Mouse (Mus musculus): ENCODE data around the gene Pml. TPM values are rescaled to one million over a fixed set of nuclear protein-coding genes. Genes with fewer than 3 reads are reported as not detected.

Gene Pml
- polyA plus RNA-seq, 1 experiment from 2014 or later = 4.1 TPM

DNA sequence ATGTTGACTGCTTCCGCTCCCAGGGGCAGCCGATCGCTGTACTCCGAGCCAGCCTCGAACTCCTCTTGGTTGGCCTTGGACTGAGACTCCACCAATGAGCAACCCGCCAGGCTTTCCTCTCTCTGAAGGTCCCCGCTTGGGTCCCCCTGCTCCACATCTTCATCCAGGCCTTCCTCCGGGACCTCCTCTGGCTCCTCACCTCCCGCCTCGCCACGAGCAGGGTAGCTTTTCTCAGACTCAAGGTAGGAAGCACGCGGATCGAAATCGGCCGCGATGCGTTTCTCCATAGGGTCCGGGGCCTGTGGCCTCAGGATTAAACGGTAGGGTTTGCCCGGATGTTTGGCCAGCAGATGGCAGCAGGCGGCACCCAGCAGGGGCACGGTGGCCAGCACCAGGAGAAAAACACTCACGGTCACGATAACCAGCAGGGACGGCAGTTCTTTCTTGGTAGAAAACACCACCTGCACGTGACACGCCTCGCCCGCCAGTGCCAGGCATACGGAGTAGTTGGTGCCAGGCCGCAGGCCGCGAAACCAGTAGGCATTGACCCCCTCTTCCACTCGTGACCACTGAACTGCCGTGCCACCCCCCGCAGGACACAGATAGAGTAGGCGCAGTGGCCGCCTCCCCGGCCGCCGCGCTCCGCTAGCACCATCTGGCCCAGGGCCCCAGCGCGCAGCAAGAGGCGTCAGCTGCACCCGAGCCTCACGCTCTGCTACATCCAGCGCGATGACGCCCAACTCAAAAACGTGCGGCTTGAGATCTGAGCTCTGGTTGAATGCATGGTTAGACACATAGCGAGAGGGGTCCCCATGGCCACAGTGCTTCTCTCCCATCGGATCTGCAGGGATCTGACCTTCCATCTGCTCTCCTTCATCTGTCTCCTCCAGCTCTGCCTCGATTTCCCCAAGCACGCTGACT is 51.5 kb downstream of the Pml start:
- Histone ChIP-seq H3K36me3 (no peaks in the 10 kb centered on the region), H3K9ac (replicated peaks) (peak overlapping the region; percentile 80), H3K9me3 (no peaks in the 10 kb centered on the region), H3K27me3 (peaks cover 93% of the 10 kb centered on the region), H3K4me1 (replicated peaks) (peaks cover 82% of the 10 kb centered on the region), H3K27ac (peak overlapping the region; percentile 93), H3K4me3 (replicated peaks) (peak overlapping the region; percentile 49), H3K4me2 (replicated peaks) (peak overlapping the region; percentile 65)
- WGBS = under 1% methylated on average over 58 of the region's 58 CpGs
- 0 out of 2 replicates have a peak, but pooled peaks have one; percentile 15 for ATAC-seq

DNA sequence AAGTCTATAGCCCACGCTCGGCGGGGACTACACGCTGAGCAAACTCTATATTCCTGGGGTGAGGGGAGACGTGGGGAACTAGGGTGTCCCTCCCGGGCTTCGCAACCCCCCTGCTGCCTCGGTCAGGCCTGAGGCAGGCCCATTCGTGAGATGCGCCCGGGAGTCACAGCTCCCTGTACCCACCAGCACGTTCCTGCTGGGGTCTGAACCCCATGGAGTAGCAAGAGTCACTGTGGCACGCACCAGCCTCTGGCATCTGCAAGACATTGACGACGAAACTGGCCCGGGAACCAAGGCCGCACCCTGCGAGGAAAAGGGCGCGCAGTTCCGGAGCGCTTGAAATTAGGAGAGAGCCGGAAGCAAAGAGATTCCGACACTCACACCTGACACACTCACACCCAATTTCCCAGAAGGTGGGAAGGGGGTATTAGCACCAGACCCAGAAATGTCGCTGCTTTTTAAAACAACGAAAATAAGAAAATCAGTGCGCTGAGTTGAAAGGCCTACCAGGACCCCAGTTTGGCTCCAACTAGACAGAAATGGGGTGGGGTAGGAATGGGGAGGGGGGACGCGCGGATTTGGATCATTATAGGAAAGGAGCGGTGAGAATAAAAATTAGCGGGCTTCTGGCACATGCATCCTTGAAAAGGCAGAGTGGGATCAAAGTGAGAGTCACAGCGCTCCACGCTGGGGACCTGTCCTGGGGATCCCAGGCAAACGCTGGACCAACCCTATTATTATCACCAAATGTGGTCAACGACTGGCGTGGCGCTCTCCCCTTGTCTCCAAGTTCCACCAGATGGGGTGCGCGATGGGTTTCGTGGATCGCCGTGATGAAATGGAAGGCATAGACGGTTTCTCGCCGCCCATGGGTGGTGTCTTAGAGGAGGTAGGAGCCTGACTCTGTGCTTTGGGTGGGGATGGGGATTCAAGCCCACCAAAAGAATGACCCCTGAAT is 52.7 kb downstream of the Pml start:
- WGBS = 2% methylated on average over 46 of the region's 46 CpGs
- H3K9me3 ChIP-seq = no peaks in the 10 kb centered on the region
- peak overlapping the region; percentile 49 for H3K4me3 ChIP-seq (replicated peaks)
- peak overlapping the region; percentile 93 for H3K27ac ChIP-seq
- no peaks in the 10 kb centered on the region for H3K36me3 ChIP-seq
- H3K4me2 ChIP-seq (replicated peaks) = peak overlapping the region; percentile 65
- peaks cover 71% of the 10 kb centered on the region for H3K4me1 ChIP-seq (replicated peaks)
- H3K9ac ChIP-seq (replicated peaks) = peak overlapping the region; percentile 80
- peaks cover 82% of the 10 kb centered on the region for H3K27me3 ChIP-seq
- no peak for ATAC-seq

DNA sequence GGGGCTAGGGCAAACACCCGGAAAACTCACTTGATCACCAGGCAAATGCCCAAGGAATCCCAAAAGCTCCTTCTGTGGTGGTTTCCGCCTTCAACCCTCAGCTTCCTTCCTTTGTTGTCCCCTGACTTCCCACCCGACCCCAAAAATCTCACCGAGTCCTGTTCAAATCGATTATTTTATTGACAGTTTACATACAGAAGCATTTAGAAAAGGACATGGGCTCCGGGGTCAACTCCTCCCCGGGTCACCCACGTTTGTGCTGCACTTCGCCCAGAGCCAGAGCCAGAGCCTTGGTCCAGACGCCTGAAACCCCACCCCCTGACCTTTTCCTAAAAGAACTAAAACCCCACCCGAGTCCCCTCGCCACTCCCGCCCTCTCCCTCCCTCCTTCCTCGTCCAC is 53.4 kb downstream of the Pml start:
- 2% methylated on average over 14 of the region's 14 CpGs for WGBS

DNA sequence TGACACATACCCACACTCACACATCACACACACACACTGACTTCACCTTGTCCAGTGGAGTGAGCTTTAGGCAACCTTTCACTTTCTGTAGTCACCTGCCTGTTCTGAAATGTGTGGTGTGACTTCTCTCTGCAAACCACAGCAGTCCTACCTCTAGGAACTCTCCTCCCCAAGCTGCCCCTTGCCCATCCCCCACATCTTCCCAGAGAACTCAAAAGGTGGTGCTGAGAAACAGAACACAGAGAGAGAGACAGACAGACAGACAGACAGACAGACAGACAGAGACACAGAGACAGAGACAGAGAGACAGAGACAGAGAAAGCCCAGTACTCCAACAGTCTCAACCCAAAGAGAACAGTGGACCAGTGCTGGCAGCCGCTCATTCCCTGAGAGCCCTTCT is 53.9 kb downstream of the Pml start:
- H3K4me2 ChIP-seq (replicated peaks) = peak overlapping the region; percentile 65
- H3K36me3 ChIP-seq = no peaks in the 10 kb centered on the region
- peak overlapping the region; percentile 80 for H3K9ac ChIP-seq (replicated peaks)
- H3K4me3 ChIP-seq (replicated peaks) = peak overlapping the region; percentile 49
- WGBS = 13% methylated on average over 1 of the region's 1 CpGs
- no peaks in the 10 kb centered on the region for H3K9me3 ChIP-seq
- peaks cover 60% of the 10 kb centered on the region for H3K4me1 ChIP-seq (replicated peaks)
- peaks cover 70% of the 10 kb centered on the region for H3K27me3 ChIP-seq
- H3K27ac ChIP-seq = peak overlapping the region; percentile 93
- no peak for ATAC-seq

More for the DNA sequence above, 53.4 kb downstream of the Pml start:
- peaks cover 74% of the 10 kb centered on the region for H3K27me3 ChIP-seq
- H3K9ac ChIP-seq (replicated peaks) = peak overlapping the region; percentile 80
- H3K36me3 ChIP-seq = no peaks in the 10 kb centered on the region
- H3K27ac ChIP-seq = peak overlapping the region; percentile 93
- H3K4me1 ChIP-seq (replicated peaks) = peaks cover 64% of the 10 kb centered on the region
- H3K4me2 ChIP-seq (replicated peaks) = peak overlapping the region; percentile 65
- ATAC-seq = no peak
- peak overlapping the region; percentile 49 for H3K4me3 ChIP-seq (replicated peaks)
- no peaks in the 10 kb centered on the region for H3K9me3 ChIP-seq

DNA sequence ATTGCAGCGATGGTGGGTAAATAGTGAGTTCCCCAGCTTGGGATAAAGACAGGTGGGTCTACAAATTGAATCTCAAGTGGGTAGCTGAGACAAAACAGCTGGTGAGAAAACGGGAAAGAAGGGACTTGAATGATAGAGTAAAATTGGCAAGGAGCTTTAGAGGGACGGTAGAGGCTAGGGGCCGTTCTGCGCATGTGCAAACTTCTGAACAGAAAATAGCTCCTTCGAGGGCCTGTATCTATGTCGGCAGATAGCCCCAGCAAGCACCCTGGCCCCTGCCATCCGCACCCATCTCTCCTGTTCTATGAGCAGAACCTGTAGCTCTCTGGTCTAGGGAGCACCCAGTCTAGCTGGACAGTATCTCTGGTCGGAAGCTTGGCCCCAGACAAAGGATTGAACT is 55.4 kb downstream of the Pml start:
- Histone ChIP-seq H3K4me2 (replicated peaks) (peak overlapping the region; percentile 65), H3K36me3 (no peaks in the 10 kb centered on the region), H3K27me3 (peaks cover 55% of the 10 kb centered on the region), H3K4me3 (replicated peaks) (no peak overlapping the region), H3K9me3 (no peaks in the 10 kb centered on the region), H3K27ac (peak overlapping the region; percentile 93; the same call in 1 of the 2 replicates), H3K4me1 (replicated peaks) (peaks cover 47% of the 10 kb centered on the region), H3K9ac (replicated peaks) (no peak overlapping the region)
- ATAC-seq = no peak
- WGBS = 66% methylated on average over 9 of the region's 9 CpGs

DNA sequence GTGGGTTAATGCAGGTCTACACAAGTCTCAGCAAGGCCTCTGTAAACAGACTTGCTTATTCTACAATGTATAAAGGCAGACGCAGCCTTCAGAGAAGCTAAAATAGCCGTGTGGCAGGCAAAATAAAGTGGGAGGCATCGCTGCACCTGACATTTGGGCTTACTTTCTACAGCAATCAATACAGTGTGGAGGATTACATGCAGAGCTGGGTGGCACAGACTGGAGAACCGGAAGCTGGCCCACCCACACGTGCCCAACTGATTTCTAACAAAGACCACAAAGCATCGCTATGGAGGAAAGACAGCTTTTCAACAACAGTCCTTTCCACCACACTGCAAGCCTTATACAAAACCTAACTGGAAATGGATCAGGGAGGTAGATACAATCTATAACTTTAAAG is 65.1 kb downstream of the Pml start:
- Histone ChIP-seq H3K27me3 (no peaks in the 10 kb centered on the region), H3K4me3 (replicated peaks) (no peak overlapping the region), H3K4me1 (replicated peaks) (0 out of 2 replicates have a peak, but pooled peaks cover 3% of the 10 kb centered on the region), H3K4me2 (replicated peaks) (no peak overlapping the region), H3K27ac (no peak overlapping the region), H3K36me3 (no peaks in the 10 kb centered on the region), H3K9ac (replicated peaks) (no peak overlapping the region), H3K9me3 (no peaks in the 10 kb centered on the region)
- 56% methylated on average over 6 of the region's 6 CpGs for WGBS
- no peak for ATAC-seq

DNA sequence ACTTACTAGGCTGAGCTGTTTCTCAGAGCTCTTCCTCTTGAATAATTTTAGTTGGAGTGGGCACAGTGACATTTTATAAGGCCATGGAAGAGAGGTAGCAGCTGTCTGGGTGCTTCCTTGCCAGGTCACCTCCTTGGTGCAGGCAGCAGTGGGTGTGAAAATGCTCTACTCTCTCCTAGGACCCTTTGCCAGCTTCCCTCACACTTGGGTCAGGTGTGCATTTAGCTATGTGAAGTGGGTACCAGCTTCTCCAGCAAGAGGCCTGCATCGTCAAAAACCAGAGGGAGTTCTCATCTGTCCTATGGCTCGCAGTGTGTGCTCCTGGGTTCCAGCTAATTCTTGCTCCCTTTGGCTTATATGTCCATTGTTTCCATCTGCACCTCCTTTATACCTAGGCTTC is 70.2 kb downstream of the Pml start:
- WGBS = 86% methylated on average over 2 of the region's 2 CpGs
- no peak for ATAC-seq
- Histone ChIP-seq H3K36me3 (no peaks in the 10 kb centered on the region), H3K9me3 (no peaks in the 10 kb centered on the region), H3K27ac (no peak overlapping the region), H3K4me1 (replicated peaks) (peaks cover 9% of the 10 kb centered on the region; the same call in 1 of the 2 replicates), H3K4me2 (replicated peaks) (no peak overlapping the region), H3K9ac (replicated peaks) (no peak overlapping the region), H3K4me3 (replicated peaks) (no peak overlapping the region), H3K27me3 (no peaks in the 10 kb centered on the region)

DNA sequence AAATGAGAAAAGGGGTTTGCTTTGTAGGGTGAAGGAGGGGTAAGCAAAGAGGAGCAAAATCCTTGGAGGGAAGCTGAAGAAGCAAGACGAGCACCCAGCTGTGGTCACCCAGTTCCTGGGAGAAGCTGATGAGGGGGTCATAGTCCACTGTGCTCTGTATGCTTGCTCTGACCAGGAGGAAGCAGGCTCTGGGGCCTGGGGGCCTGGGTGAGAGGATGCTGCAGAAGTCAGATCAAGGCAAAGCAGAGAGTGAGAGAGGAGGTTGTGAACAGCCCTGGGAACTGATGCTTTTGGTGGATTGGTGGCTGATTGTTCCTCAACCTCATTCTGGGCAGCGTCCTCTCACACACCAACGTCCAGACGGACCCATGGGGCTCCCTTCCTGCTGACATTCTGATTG is 72.4 kb downstream of the Pml start:
- H3K36me3 ChIP-seq = no peaks in the 10 kb centered on the region
- ATAC-seq = no peak
- H3K27me3 ChIP-seq = no peaks in the 10 kb centered on the region
- H3K27ac ChIP-seq = no peak overlapping the region
- H3K4me2 ChIP-seq (replicated peaks) = no peak overlapping the region
- H3K9me3 ChIP-seq = no peaks in the 10 kb centered on the region
- peaks cover 9% of the 10 kb centered on the region; the same call in 1 of the 2 replicates for H3K4me1 ChIP-seq (replicated peaks)
- no peak overlapping the region for H3K4me3 ChIP-seq (replicated peaks)
- no peak overlapping the region for H3K9ac ChIP-seq (replicated peaks)
- WGBS = 47% methylated on average over 4 of the region's 4 CpGs

DNA sequence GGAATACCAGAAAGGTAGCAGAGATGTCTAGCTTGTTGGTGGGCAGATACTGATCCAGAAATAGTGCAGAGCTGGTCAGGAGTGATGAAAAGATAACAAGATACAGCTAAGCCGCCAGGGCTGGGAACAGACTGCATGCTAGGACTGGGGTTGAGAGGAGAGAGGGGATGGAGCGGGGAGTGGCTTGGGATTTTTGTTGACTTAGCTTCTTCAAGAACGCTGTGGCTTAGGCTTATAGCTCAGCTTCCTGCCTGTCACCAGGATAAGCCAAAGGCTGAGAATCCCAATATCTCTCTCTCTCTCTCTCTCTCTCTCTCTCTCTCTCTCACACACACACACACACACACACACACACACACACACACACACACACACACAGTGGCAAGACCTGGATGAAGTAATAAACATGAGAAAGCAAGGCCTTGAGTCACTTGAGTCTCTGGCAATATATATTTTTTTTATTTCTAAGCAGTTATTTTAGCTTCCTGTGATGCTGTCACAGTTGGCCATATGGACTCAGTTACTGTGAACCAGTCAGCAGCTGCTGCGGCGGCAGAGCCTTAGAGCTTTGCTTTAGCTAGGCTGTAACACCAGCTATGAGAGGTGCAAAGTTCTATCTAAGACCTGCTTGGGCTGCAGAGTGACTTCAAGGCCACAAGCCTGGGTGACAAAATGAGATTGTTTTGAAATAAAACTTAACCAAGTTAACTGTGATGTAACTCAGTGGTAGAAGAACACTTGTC is 73.7 kb downstream of the Pml start:
- Histone ChIP-seq H3K4me3 (replicated peaks) (no peak overlapping the region), H3K4me1 (replicated peaks) (peaks cover 9% of the 10 kb centered on the region; the same call in 1 of the 2 replicates), H3K9ac (replicated peaks) (no peak overlapping the region), H3K4me2 (replicated peaks) (no peak overlapping the region), H3K27ac (no peak overlapping the region; the same call in 1 of the 2 replicates), H3K27me3 (no peaks in the 10 kb centered on the region), H3K9me3 (no peaks in the 10 kb centered on the region), H3K36me3 (no peaks in the 10 kb centered on the region)
- no peak for ATAC-seq
- WGBS = 47% methylated on average over 5 of the region's 5 CpGs

DNA sequence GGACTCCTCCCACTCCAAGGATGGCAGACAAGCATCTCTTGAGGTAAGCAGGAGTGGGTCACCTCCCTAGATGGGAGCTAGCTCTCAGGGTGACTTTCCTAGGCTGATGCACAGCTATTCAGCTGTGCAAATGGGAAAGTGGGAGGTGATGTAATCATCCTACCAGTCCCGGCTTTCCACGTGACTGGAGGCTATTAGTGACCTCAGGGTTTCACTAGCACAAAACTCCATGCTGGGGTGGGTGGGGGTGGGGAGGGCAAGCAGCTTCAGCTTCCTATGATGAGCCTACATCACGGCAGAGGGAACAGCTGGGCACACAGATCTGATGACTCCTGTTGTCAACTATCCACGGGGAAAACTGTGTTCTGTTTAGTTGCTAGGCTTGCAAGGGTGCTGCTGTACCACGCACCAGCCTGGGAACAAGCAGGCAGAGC is 74.8 kb downstream of the Pml start:
- ATAC-seq = peak; percentile 62
- WGBS = 33% methylated on average over 5 of the region's 5 CpGs

DNA sequence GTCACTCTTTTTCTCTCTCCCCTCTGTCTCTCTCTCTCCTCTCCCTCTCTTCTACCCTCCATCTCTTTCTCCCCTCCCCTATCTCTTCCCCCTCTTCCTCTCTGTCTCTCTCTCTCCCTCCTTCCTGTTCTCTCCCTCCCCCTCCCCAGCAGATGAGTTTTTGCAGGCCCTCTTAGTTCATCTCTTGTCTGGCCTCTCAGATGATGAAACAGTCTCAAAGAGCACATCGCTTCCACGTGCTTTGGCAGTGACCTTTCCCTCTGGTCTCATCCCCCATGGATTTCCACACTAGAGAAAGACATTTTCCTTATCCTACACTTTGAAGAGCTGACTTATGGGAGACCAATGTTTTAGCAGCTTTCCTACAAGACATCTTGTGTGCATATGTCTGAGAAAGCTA is 76.7 kb downstream of the Pml start:
- Histone ChIP-seq H3K9me3 (no peaks in the 10 kb centered on the region), H3K9ac (replicated peaks) (no peak overlapping the region), H3K27me3 (no peaks in the 10 kb centered on the region), H3K4me2 (replicated peaks) (no peak overlapping the region), H3K36me3 (no peaks in the 10 kb centered on the region), H3K4me1 (replicated peaks) (peaks cover 16% of the 10 kb centered on the region), H3K27ac (no peak overlapping the region), H3K4me3 (replicated peaks) (no peak overlapping the region)
- ATAC-seq = no peak
- 66% methylated on average over 2 of the region's 2 CpGs for WGBS

More for the DNA sequence above, 74.8 kb downstream of the Pml start:
- H3K27ac ChIP-seq = peak overlapping the region; percentile 39; the same call in 1 of the 2 replicates
- H3K9me3 ChIP-seq = no peaks in the 10 kb centered on the region
- no peaks in the 10 kb centered on the region for H3K36me3 ChIP-seq
- no peaks in the 10 kb centered on the region for H3K27me3 ChIP-seq
- no peak overlapping the region for H3K9ac ChIP-seq (replicated peaks)
- H3K4me1 ChIP-seq (replicated peaks) = peaks cover 9% of the 10 kb centered on the region; the same call in 1 of the 2 replicates
- no peak overlapping the region for H3K4me3 ChIP-seq (replicated peaks)
- H3K4me2 ChIP-seq (replicated peaks) = no peak overlapping the region
